Mouse (Mus musculus): ENCODE measurements around the gene Tcp11.

The Tcp11 gene

DNA sequence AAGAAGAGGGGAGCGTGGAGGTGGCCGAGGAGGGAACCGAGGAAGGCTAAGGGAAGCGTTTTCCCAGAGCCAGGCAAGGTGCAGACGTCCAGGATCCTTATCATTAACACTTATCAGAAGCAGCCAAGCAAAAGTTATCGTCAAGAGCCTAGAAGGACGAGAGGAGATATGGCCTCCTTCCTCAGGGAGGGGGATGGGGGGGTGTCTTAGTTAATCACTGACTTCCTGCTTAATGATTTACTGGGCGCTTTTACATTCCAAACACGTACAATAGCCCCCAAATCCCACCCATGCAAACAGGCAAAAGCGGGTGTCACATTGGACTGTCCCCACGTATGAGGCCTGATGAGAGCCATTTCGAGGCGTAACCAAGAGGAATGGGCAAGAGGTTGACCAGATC, 2.4 kb upstream of the Tcp11 start:
- no peak for DNase-seq

- no peak for DNase-seq
Measured at GRCm38 (mm10) chr17:28081856-28082255, 1.4 kb upstream of the Tcp11 start.

GRCm38 (mm10) chr17:28081385-28081784, 946 bp upstream of the Tcp11 start:
- no peak for DNase-seq

DNA sequence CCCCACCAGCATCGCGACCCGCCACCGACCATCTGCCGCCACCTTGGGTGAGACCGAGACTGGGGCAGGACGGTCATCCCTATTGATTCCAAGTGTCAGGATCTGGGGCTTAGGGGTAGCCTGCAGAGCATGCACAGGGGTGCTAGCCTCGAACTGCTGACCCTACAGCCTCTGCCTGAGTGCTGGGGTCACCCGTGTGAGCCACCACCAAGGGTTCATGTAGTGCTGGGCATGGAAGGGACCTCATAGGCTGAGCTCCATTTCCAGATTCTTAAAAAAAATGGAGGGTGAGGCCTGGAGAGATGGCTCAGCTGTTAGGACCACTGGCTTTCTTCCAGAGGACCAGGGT, 352 bp upstream of the Tcp11 start:
- DNase-seq, result no peak

- peak; percentile 75 for DNase-seq
Measured at GRCm38 (mm10) chr17:28079618-28080017, 821 bp downstream of the Tcp11 start.

- no peak for DNase-seq
Measured at GRCm38 (mm10) chr17:28078028-28078427, 2.4 kb downstream of the Tcp11 start.

- no peak for DNase-seq
Measured at GRCm38 (mm10) chr17:28074486-28074885, 6.0 kb downstream of the Tcp11 start.

GRCm38 (mm10) chr17:28072730-28073129, 7.7 kb downstream of the Tcp11 start:
- DNase-seq, result no peak

- no peak for DNase-seq
Measured at GRCm38 (mm10) chr17:28070256-28070655, 10.2 kb downstream of the Tcp11 start.

DNA sequence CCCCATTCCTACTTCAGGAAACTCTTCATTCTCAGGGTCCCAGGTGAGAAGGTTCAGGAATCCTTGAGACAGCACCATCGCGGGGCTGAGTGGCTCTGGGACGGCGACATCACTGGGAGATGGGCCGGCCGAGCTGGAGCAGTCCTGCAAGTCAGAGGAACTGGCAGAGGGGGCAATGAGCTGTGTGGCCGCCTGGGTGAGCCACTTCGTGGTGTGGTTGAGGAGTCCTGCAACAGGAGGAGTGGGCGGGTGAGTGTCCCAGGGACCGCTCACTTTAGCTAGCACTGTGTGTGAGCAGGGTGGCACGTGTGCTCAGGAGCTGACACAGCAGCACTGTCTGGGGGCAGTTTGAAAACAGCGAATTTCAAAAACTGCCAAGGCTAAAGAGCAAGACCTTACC, 11.0 kb downstream of the Tcp11 start:
- DNase-seq, result no peak

DNA sequence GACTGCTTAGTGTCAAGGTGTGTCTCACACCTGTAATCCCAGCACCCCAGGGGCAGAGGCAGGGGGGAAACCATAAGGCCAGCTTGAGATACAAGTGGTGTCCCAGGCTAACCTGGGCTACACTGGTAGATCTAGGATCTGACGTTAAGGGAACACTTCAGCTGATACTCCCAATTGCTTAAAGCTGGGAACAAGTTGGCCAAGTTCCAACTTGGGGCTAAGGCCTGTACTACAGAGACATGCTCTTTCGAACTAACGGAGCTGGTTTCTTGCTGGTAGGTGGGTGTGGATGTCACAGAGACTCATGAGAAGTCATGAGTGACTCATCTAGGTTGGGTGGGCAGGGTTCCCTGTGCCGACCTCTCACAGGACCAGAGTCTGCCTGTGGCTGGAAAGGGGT, 13.1 kb downstream of the Tcp11 start:
- DNase-seq, result no peak

DNA sequence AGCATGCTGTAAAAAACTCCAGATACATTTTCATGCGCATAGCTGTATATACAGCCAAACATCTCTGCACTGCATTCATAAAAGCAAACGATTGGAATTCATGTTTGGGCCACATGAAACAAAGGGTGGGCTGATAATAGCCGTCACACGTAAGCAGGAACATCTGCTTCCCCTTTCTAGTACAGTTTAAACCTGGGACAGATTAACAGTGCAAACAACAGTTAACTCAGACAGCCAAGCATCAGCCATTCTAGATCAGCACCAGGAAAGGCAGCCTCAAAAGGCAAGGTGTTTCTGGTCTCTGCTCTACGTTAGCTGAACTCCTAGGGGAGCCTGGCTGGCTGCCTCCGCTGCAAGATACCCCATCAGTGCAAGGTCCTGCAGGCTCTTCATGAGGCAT, 17.3 kb downstream of the Tcp11 start:
- no peak for DNase-seq

- DNase-seq, result no peak
Measured at GRCm38 (mm10) chr17:28062710-28063109, 17.7 kb downstream of the Tcp11 start.

- no peak for DNase-seq
Measured at GRCm38 (mm10) chr17:28061472-28061871, 19.0 kb downstream of the Tcp11 start.

GRCm38 (mm10) chr17:28060681-28061080, 19.8 kb downstream of the Tcp11 start:
- DNase-seq, result no peak

DNA sequence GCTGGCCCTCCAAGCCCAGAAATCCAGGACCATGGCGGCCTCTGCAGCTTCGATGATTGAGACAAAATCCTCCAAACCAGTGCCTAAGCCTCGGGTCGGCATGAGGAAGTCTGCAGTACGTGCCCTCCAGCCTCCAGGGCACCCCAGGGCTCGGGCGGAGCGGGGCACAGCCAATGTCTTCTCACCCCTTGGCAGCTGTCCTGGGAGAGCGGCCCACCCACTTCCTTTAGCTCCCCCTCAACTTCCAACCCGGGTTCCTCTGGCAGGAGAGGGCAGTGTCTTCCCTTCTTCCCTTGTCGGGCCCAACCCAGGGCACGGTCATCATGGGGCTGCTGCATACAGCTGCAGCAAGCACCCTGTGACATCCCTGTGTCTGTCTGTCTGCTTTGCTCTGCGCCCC, 22.1 kb downstream of the Tcp11 start:
- no peak for DNase-seq

DNA sequence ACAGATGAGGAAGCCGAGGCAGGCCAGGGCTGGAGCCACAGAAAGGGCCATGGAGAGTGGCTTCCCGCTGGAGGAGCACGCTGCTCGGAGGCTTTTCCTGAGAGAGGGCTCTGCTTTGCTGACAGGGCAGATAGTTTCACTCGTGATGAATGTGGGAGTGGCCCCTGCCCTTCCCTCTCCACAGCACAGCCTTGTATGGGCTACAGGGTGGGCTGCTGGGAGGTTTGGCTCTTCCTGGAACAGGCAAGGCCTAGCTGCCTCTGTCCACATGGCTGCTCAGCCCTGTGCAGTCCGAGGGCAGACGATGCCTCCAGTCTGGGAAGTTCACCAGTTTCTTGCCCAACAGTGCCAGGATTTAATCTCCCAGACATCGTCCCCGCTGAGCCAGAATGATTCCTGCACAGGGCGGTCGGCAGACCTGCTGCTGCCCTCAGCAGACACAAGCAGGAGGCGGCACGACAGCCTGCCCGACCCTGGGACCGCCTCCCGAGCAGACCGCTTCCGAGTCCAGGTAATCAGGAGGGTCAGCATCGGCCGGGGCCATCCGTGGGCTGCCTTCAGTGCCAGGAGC, 28.1 kb downstream of the Tcp11 start:
- DNase-seq, result no peak

GRCm38 (mm10) chr17:28050210-28050609, 30.2 kb downstream of the Tcp11 start:
- DNase-seq, result no peak

- no peak for DNase-seq
Measured at GRCm38 (mm10) chr17:28048425-28048824, 32.0 kb downstream of the Tcp11 start.

- DNase-seq, result no peak
Measured at GRCm38 (mm10) chr17:28047520-28047919, 32.9 kb downstream of the Tcp11 start.

GRCm38 (mm10) chr17:28047017-28047416, 33.4 kb downstream of the Tcp11 start:
- no peak for DNase-seq

GRCm38 (mm10) chr17:28042299-28042771, 38.1 kb downstream of the Tcp11 start:
- DNase-seq, result peak; percentile 30

DNA sequence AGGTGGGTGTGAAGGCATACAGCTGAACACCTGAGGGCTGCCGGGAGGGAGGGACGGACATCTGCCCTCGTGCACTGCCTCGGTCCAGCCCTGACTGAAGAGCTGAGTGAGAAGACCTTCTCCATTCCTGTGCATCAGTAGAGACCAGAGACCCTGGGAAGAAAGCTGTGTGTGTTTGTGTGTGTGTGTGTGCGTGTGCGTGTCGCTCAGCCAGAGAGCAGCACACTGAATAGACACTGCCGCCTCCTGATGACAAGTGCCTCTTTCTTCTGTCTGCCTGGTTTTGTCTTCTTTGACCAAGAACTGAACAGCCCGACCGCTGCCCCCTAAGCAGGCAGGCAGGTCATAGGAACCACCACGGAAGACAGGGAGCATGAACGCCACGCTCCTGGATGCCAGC, 39.1 kb downstream of the Tcp11 start:
- no peak for DNase-seq

DNA sequence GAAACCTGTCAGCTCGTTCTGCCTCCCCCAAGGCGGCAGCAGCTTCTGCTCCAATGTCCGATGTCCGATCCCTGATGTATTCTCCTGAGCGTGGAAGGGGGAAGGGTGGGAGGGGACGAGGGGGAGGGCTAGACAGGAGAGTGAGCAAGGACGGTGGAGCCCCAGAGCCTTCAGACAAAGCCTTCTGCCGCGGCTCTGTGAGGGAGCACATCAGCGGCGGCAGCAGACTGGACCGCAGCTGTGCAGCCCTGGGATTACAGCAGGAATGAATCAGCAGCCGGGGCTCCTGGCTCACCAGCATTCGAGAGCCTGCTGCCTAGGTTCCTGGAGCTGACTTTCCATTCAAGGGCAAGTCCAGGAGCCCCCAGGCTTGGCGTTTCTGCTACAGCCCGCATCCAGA, 39.8 kb downstream of the Tcp11 start:
- no peak for DNase-seq
